Mouse (Mus musculus) lung, postnatal 0 days (tissue): ENCODE measurements around the gene Celf5.

Source experiments
- CTCF ChIP-seq: IDR thresholded peaks from 2 replicates; pipeline ENCODE4 v1.5.1; 2016; ENCODE audit warnings: antibody characterized with exemption, mild to moderate bottlenecking
- EP300 ChIP-seq: IDR thresholded peaks from 2 replicates; pipeline ENCODE4 v1.6.1; 2016; ENCODE audit warnings: antibody characterized with exemption, mild to moderate bottlenecking, control low read depth

GRCm38 (mm10) chr10:81429092-81429491 lies 53.4 kb downstream of the Celf5 start:
- no peak for TF ChIP-seq CTCF
- no peak for TF ChIP-seq EP300
